Mouse (Mus musculus) brain, embryonic 14.5 days (tissue): ENCODE measurements around the gene Agbl1. TPM values are rescaled to one million over a fixed set of nuclear protein-coding genes. Genes with fewer than 3 reads are reported as not detected.

Source experiments
- DNase-seq: peaks from one replicate; pipeline ENCODE4 v3.0.0-alpha.2; 2011; ENCODE audit warnings: low read depth
- CTCF ChIP-seq: fragments of 200-500 bp; IDR thresholded peaks from 2 replicates; pipeline ENCODE4 v1.5.1; 2012; ENCODE audit warnings: inconsistent platforms, mild to moderate bottlenecking, moderate library complexity, borderline replicate concordance; ENCODE audit not compliant: insufficient read depth, insufficient read length; ENCODE audit errors: extremely low read depth
- POLR2A ChIP-seq: fragments of 200-500 bp; IDR thresholded peaks from 2 replicates; pipeline ENCODE4 v1.6.1; 2012; ENCODE audit warnings: mild to moderate bottlenecking, inconsistent platforms, borderline replicate concordance; ENCODE audit not compliant: poor library complexity, insufficient read depth, insufficient read length, severe bottlenecking; ENCODE audit errors: extremely low read depth
- polyA plus RNA-seq: library from polyadenylated mRNA; depleted of rRNA; stranded (reverse); fragments of >200 nt; gene quantifications from 2 replicates; pipeline ENCODE4 v1.2.3, GENCODE M21; 2012

Gene Agbl1
- polyA plus RNA-seq, 1 experiment: 0.18 TPM

GRCm38 (mm10) chr7:76911672-76912071, 682.0 kb downstream of the Agbl1 start:
- TF ChIP-seq POLR2A (no peak), CTCF (no peak)
- DNase-seq: peak; percentile 57

- peak; percentile 65 for DNase-seq
- no peak for TF ChIP-seq CTCF
- no peak for TF ChIP-seq POLR2A
Measured at GRCm38 (mm10) chr7:76918871-76919270, 689.2 kb downstream of the Agbl1 start.

GRCm38 (mm10) chr7:76921671-76922070, 692.0 kb downstream of the Agbl1 start:
- DNase-seq: peak; percentile 33
- TF ChIP-seq CTCF (no peak), POLR2A (no peak)

GRCm38 (mm10) chr7:76935219-76935618, 705.5 kb downstream of the Agbl1 start:
- DNase-seq: no peak
- no peak for TF ChIP-seq CTCF
- TF ChIP-seq POLR2A: no peak

- peak; percentile 59 for DNase-seq
- TF ChIP-seq POLR2A (no peak), CTCF (peak; percentile 60; the same call in 1 of the 2 replicates)
Measured at GRCm38 (mm10) chr7:76941531-76941930, 711.8 kb downstream of the Agbl1 start.

- peak; percentile 42 for DNase-seq
- TF ChIP-seq CTCF: peak; percentile 54; the same call in 1 of the 2 replicates
- no peak for TF ChIP-seq POLR2A
Measured at GRCm38 (mm10) chr7:76971334-76971733, 741.6 kb downstream of the Agbl1 start.

GRCm38 (mm10) chr7:77009571-77009970, 779.9 kb downstream of the Agbl1 start:
- no peak for TF ChIP-seq CTCF
- no peak for TF ChIP-seq POLR2A
- DNase-seq: no peak

GRCm38 (mm10) chr7:77029019-77029418, 799.3 kb downstream of the Agbl1 start:
- no peak for TF ChIP-seq CTCF
- no peak for TF ChIP-seq POLR2A
- DNase-seq: no peak

- TF ChIP-seq POLR2A: no peak
- TF ChIP-seq CTCF: no peak
- peak; percentile 28 for DNase-seq
Measured at GRCm38 (mm10) chr7:77076033-77076432, 846.3 kb downstream of the Agbl1 start.

GRCm38 (mm10) chr7:77087266-77087665, 857.6 kb downstream of the Agbl1 start:
- DNase-seq: peak; percentile 62
- TF ChIP-seq CTCF (no peak), POLR2A (no peak)

GRCm38 (mm10) chr7:77095153-77095552, 865.5 kb downstream of the Agbl1 start:
- no peak for TF ChIP-seq POLR2A
- TF ChIP-seq CTCF: no peak
- no peak for DNase-seq

- DNase-seq: no peak
- TF ChIP-seq POLR2A: no peak
- TF ChIP-seq CTCF: no peak
Measured at GRCm38 (mm10) chr7:77114021-77114420, 884.3 kb downstream of the Agbl1 start.

- TF ChIP-seq CTCF (no peak), POLR2A (no peak)
- DNase-seq: peak; percentile 23
Measured at GRCm38 (mm10) chr7:77129045-77129444, 899.4 kb downstream of the Agbl1 start.

GRCm38 (mm10) chr7:77131950-77132349, 902.3 kb downstream of the Agbl1 start:
- no peak for TF ChIP-seq POLR2A
- peak; percentile 60; the same call in 1 of the 2 replicates for TF ChIP-seq CTCF

GRCm38 (mm10) chr7:77132615-77133420, 903.1 kb downstream of the Agbl1 start:
- TF ChIP-seq CTCF (no peak), POLR2A (no peak)
- peak; percentile 80 for DNase-seq

More at GRCm38 (mm10) chr7:77131950-77132349, 902.3 kb downstream of the Agbl1 start:
- peak; percentile 87 for DNase-seq

GRCm38 (mm10) chr7:77134860-77135259, 905.2 kb downstream of the Agbl1 start:
- no peak for DNase-seq
- TF ChIP-seq CTCF: no peak
- TF ChIP-seq POLR2A: no peak
